Mouse (Mus musculus): ENCODE measurements around the gene Gpr31b.
"Not testable (repeated sequence)": the region's sequence is repeated elsewhere in the genome, so short reads cannot be mapped to it uniquely, and the experiment has no call there.

- not testable (repeated sequence) for TF ChIP-seq CTCF (IDR thresholded peaks at IDR 0.05; ENCODE audit: borderline replicate concordance, control insufficient read depth, extremely low read depth, insufficient read depth, low read length, poor library complexity); POLR2A (IDR thresholded peaks at IDR 0.05; ENCODE audit: control insufficient read depth, extremely low read depth, insufficient read depth, low read length, poor library complexity)
Measured at GRCm38 (mm10) chr17:13091510-13091909, 39.4 kb upstream of the Gpr31b start.
